Mouse (Mus musculus): ENCODE measurements at regions not wholly inside any gene's neighbourhood (a gene's known extent, or its start where the extent isn't known, plus 50 kb on each side); places are given as distances from the start of the nearest gene placed in this dataset.

GRCm38 (mm10) chr3:83709531-83709930 is 56.6 kb upstream of the Sfrp2 start:
- H3K9ac ChIP-seq (ENCODE audit: low read depth, poor library complexity, severe bottlenecking) = no peak overlapping the region
- H3K36me3 ChIP-seq (ENCODE audit: control insufficient read depth, insufficient read depth, low read length, poor library complexity, severe bottlenecking) = no peaks in the 10 kb centered on the region
- H3K27ac ChIP-seq (ENCODE audit: insufficient read depth, low read length) = no peak overlapping the region
- no peaks in the 10 kb centered on the region; the same call in 1 of the 2 replicates for H3K27me3 ChIP-seq (ENCODE audit: control insufficient read depth, insufficient read depth, low read length, poor library complexity, severe bottlenecking)
- no peak for TF ChIP-seq EP300 (IDR thresholded peaks at IDR 0.05; ENCODE audit: insufficient read depth, low read depth, low read length)
- TF ChIP-seq CTCF (IDR thresholded peaks at IDR 0.05; ENCODE audit: low read depth, low read length) = no peak
- TF ChIP-seq POLR2A (IDR thresholded peaks at IDR 0.05; ENCODE audit: insufficient read depth, low read length) = no peak
- no peaks in the 10 kb centered on the region for H3K4me1 ChIP-seq (ENCODE audit: control insufficient read depth, insufficient read depth, low read length)
- no peaks in the 10 kb centered on the region for H3K9me3 ChIP-seq (replicated peaks; ENCODE audit: control insufficient read depth, insufficient read depth, low read length, poor library complexity, severe bottlenecking)
- H3K4me3 ChIP-seq (ENCODE audit: low read depth, low read length) = no peak overlapping the region

- Histone ChIP-seq H3K27me3 (ENCODE audit: control insufficient read depth, insufficient read depth, low read length, poor library complexity, severe bottlenecking) (no peaks in the 10 kb centered on the region; the same call in 1 of the 2 replicates), H3K4me1 (ENCODE audit: control insufficient read depth, insufficient read depth, low read length) (no peaks in the 10 kb centered on the region), H3K9ac (ENCODE audit: low read depth, poor library complexity, severe bottlenecking) (no peak overlapping the region), H3K27ac (ENCODE audit: insufficient read depth, low read length) (no peak overlapping the region), H3K4me3 (ENCODE audit: low read depth, low read length) (no peak overlapping the region), H3K9me3 (replicated peaks; ENCODE audit: control insufficient read depth, insufficient read depth, low read length, poor library complexity, severe bottlenecking) (no peaks in the 10 kb centered on the region), H3K36me3 (ENCODE audit: control insufficient read depth, insufficient read depth, low read length, poor library complexity, severe bottlenecking) (no peaks in the 10 kb centered on the region)
- TF ChIP-seq POLR2A (IDR thresholded peaks at IDR 0.05; ENCODE audit: insufficient read depth, low read length) (no peak), EP300 (IDR thresholded peaks at IDR 0.05; ENCODE audit: insufficient read depth, low read depth, low read length) (no peak), CTCF (IDR thresholded peaks at IDR 0.05; ENCODE audit: low read depth, low read length) (no peak)
Observed at GRCm38 (mm10) chr3:83710995-83711541, 55.1 kb upstream of the Sfrp2 start.

GRCm38 (mm10) chr3:83712355-83712754 is 53.8 kb upstream of the Sfrp2 start:
- Histone ChIP-seq H3K9ac (ENCODE audit: low read depth, poor library complexity, severe bottlenecking) (no peak overlapping the region), H3K27me3 (ENCODE audit: control insufficient read depth, insufficient read depth, low read length, poor library complexity, severe bottlenecking) (no peaks in the 10 kb centered on the region; the same call in 1 of the 2 replicates), H3K4me1 (ENCODE audit: control insufficient read depth, insufficient read depth, low read length) (no peaks in the 10 kb centered on the region), H3K36me3 (ENCODE audit: control insufficient read depth, insufficient read depth, low read length, poor library complexity, severe bottlenecking) (no peaks in the 10 kb centered on the region), H3K27ac (ENCODE audit: insufficient read depth, low read length) (no peak overlapping the region), H3K9me3 (replicated peaks; ENCODE audit: control insufficient read depth, insufficient read depth, low read length, poor library complexity, severe bottlenecking) (no peaks in the 10 kb centered on the region), H3K4me3 (ENCODE audit: low read depth, low read length) (no peak overlapping the region)
- TF ChIP-seq POLR2A (IDR thresholded peaks at IDR 0.05; ENCODE audit: insufficient read depth, low read length) (no peak), CTCF (IDR thresholded peaks at IDR 0.05; ENCODE audit: low read depth, low read length) (no peak), EP300 (IDR thresholded peaks at IDR 0.05; ENCODE audit: insufficient read depth, low read depth, low read length) (no peak)

- no peak overlapping the region for H3K9ac ChIP-seq (ENCODE audit: low read depth, poor library complexity, severe bottlenecking)
- no peaks in the 10 kb centered on the region for H3K4me1 ChIP-seq (ENCODE audit: control insufficient read depth, insufficient read depth, low read length)
- no peaks in the 10 kb centered on the region for H3K36me3 ChIP-seq (ENCODE audit: control insufficient read depth, insufficient read depth, low read length, poor library complexity, severe bottlenecking)
- no peaks in the 10 kb centered on the region; the same call in 1 of the 2 replicates for H3K27me3 ChIP-seq (ENCODE audit: control insufficient read depth, insufficient read depth, low read length, poor library complexity, severe bottlenecking)
- TF ChIP-seq CTCF (IDR thresholded peaks at IDR 0.05; ENCODE audit: low read depth, low read length) (peak; percentile 71), EP300 (IDR thresholded peaks at IDR 0.05; ENCODE audit: insufficient read depth, low read depth, low read length) (no peak)
- no peak overlapping the region for H3K4me3 ChIP-seq (ENCODE audit: low read depth, low read length)
- H3K9me3 ChIP-seq (replicated peaks; ENCODE audit: control insufficient read depth, insufficient read depth, low read length, poor library complexity, severe bottlenecking) = no peaks in the 10 kb centered on the region
- H3K27ac ChIP-seq (ENCODE audit: insufficient read depth, low read length) = no peak overlapping the region
Observed at GRCm38 (mm10) chr3:83714572-83714971, 51.5 kb upstream of the Sfrp2 start.

All from ES-Bruce4 (cell line).